Mouse (Mus musculus) CH12.LX (cell line): ENCODE data around the gene Clint1. TPM values are rescaled to one million over a fixed set of nuclear protein-coding genes. Genes with fewer than 3 reads are reported as not detected.

ENCODE experiments used
- DNase-seq: peaks from one replicate; pipeline ENCODE4 v3.0.0-alpha.2; 2013; ENCODE audit errors: extremely low read depth
- H3K27ac ChIP-seq: 2 replicates; pipeline ENCODE4 v1.5.1; 2012; ENCODE audit warnings: low read depth, mild to moderate bottlenecking, control low read depth, moderate library complexity; ENCODE audit not compliant: insufficient read depth
- H3K27me3 ChIP-seq: replicated peaks from 2 replicates; pipeline ENCODE3; 2012; ENCODE audit warnings: inconsistent platforms
- H3K36me3 ChIP-seq, 2 experiments: replicated peaks in 1 of 2; 2 replicates each; pipeline versions ENCODE3 to v1.6.1; 2012; ENCODE audit warnings: inconsistent platforms in 1 of 2, low read length in 1 of 2, mild to moderate bottlenecking in 1 of 2, mixed read lengths in 1 of 2, moderate library complexity in 1 of 2; ENCODE audit not compliant: control insufficient read depth in 1 of 2, insufficient read depth in 1 of 2
- H3K4me1 ChIP-seq, 2 experiments: 2 replicates each; pipeline ENCODE4 v1.6.1; 2012; ENCODE audit warnings: inconsistent platforms in 1 of 2, moderate library complexity in 1 of 2; ENCODE audit not compliant: insufficient read depth in 2 of 2, control insufficient read depth in 1 of 2
- H3K4me2 ChIP-seq: 2 replicates; pipeline ENCODE4 v1.6.1; 2012; ENCODE audit warnings: low read depth, mild to moderate bottlenecking, control low read depth; ENCODE audit not compliant: poor library complexity, insufficient read depth, severe bottlenecking
- H3K4me3 ChIP-seq, 3 experiments: fragments of 150-350 bp in 1 of 3; sonication (generic) in 1 of 3; replicated peaks in 1 of 3; 2 replicates each; pipeline versions ENCODE3 to v1.5.1; 2011 to 2012; ENCODE audit warnings: low read depth in 2 of 3, low read length in 2 of 3, mild to moderate bottlenecking in 2 of 3, moderate library complexity in 2 of 3, control low read depth in 1 of 3, improper control_type of control experiment in 1 of 3, inconsistent platforms in 1 of 3, mixed read lengths in 1 of 3; ENCODE audit not compliant: poor library complexity in 1 of 3
- H3K79me2 ChIP-seq: replicated peaks from 2 replicates; pipeline ENCODE4 v1.6.1; 2012; ENCODE audit warnings: mild to moderate bottlenecking, moderate library complexity; ENCODE audit not compliant: control insufficient read depth, poor library complexity, insufficient read depth, severe bottlenecking; ENCODE audit errors: extremely low read depth
- H3K9ac ChIP-seq: 2 replicates; pipeline ENCODE4 v1.6.1; 2012; ENCODE audit warnings: low read depth, mild to moderate bottlenecking, control low read depth, moderate library complexity; ENCODE audit not compliant: insufficient read depth
- H3K9me3 ChIP-seq: replicated peaks from 2 replicates; pipeline ENCODE3; 2012; ENCODE audit warnings: low read length, inconsistent platforms, mixed read lengths
- BHLHE40 ChIP-seq: IDR thresholded peaks from 2 replicates; pipeline ENCODE4 v1.6.1; 2011; ENCODE audit warnings: mild to moderate bottlenecking, low read depth, low read length, improper control_type of control experiment
- CHD2 ChIP-seq: IDR thresholded peaks from 2 replicates; pipeline ENCODE4 v1.6.1; 2011; ENCODE audit warnings: low read length, improper control_type of control experiment
- CTCF ChIP-seq, 2 experiments: IDR thresholded peaks in 1 of 2; conservative IDR thresholded peaks in 1 of 2; 2 replicates each; pipeline ENCODE4 v1.5.1; 2011 to 2012; ENCODE audit warnings: low read depth in 2 of 2, low read length in 2 of 2, improper control_type of control experiment in 1 of 2, inconsistent platforms in 1 of 2, mild to moderate bottlenecking in 1 of 2, moderate library complexity in 1 of 2
- E2F4 ChIP-seq: IDR thresholded peaks from 2 replicates; pipeline ENCODE4 v1.6.1; 2011; ENCODE audit warnings: low read depth, low read length, improper control_type of control experiment; ENCODE audit not compliant: insufficient replicate concordance
- ELF1 ChIP-seq: IDR thresholded peaks from 2 replicates; pipeline ENCODE4 v1.6.1; 2014; ENCODE audit warnings: low read depth, mild to moderate bottlenecking, inconsistent platforms, low read length, improper control_type of control experiment
- EP300 ChIP-seq: IDR thresholded peaks from 2 replicates; pipeline ENCODE4 v1.6.1; 2011; ENCODE audit warnings: low read length, improper control_type of control experiment
- GABPA ChIP-seq: IDR thresholded peaks from 2 replicates; pipeline ENCODE4 v1.6.1; 2012; ENCODE audit warnings: low read depth, low read length, improper control_type of control experiment, inconsistent platforms; ENCODE audit not compliant: insufficient replicate concordance
- HCFC1 ChIP-seq: IDR thresholded peaks from 2 replicates; pipeline ENCODE4 v1.6.1; 2012; ENCODE audit warnings: low read depth, mild to moderate bottlenecking, inconsistent platforms, low read length, improper control_type of control experiment
- IRF4 ChIP-seq: IDR thresholded peaks from 2 replicates; pipeline ENCODE4 v1.6.1; 2014; ENCODE audit warnings: low read depth, mild to moderate bottlenecking, inconsistent platforms, low read length, improper control_type of control experiment
- JUN ChIP-seq: IDR thresholded peaks from 2 replicates; pipeline ENCODE4 v1.6.1; 2011; ENCODE audit warnings: low read depth, mild to moderate bottlenecking, low read length, improper control_type of control experiment, moderate library complexity; ENCODE audit not compliant: insufficient read depth
- JUND ChIP-seq: conservative IDR thresholded peaks from 2 replicates; pipeline ENCODE4 v1.6.1; 2011; ENCODE audit warnings: low read depth, low read length, improper control_type of control experiment
- KAT2A ChIP-seq: IDR thresholded peaks from 2 replicates; pipeline ENCODE4 v1.6.1; 2012; ENCODE audit warnings: low read length, improper control_type of control experiment, inconsistent platforms; ENCODE audit not compliant: insufficient replicate concordance
- MAFK ChIP-seq: IDR thresholded peaks from 2 replicates; pipeline ENCODE4 v1.6.1; 2011; ENCODE audit warnings: low read length, improper control_type of control experiment; ENCODE audit not compliant: insufficient replicate concordance
- MAX ChIP-seq: IDR thresholded peaks from 2 replicates; pipeline ENCODE4 v1.6.1; 2011; ENCODE audit warnings: low read length, improper control_type of control experiment
- MAZ ChIP-seq: IDR thresholded peaks from 2 replicates; pipeline ENCODE4 v1.6.1; 2012; ENCODE audit warnings: low read depth, mild to moderate bottlenecking, inconsistent platforms, low read length, improper control_type of control experiment, moderate library complexity
- MYC ChIP-seq: IDR thresholded peaks from 2 replicates; pipeline ENCODE4 v1.6.1; 2011; ENCODE audit warnings: low read depth, mild to moderate bottlenecking, improper control_type of control experiment, low read length
- NELFE ChIP-seq: IDR thresholded peaks from 2 replicates; pipeline ENCODE4 v1.6.1; 2011; ENCODE audit warnings: low read depth, low read length, improper control_type of control experiment
- NRF1 ChIP-seq: IDR thresholded peaks from 2 replicates; pipeline ENCODE4 v1.6.1; 2014; ENCODE audit warnings: low read depth, mild to moderate bottlenecking, inconsistent platforms, low read length, improper control_type of control experiment, moderate library complexity
- POLR2AphosphoS2 ChIP-seq: IDR thresholded peaks from 2 replicates; pipeline ENCODE4 v1.6.1; 2011; ENCODE audit warnings: low read depth, low read length, improper control_type of control experiment
- RAD21 ChIP-seq: IDR thresholded peaks from 2 replicates; pipeline ENCODE4 v1.6.1; 2011; ENCODE audit warnings: low read depth, mild to moderate bottlenecking, low read length, improper control_type of control experiment, moderate library complexity
- RCOR1 ChIP-seq: conservative IDR thresholded peaks from 2 replicates; pipeline ENCODE4 v1.6.1; 2012; ENCODE audit warnings: low read depth, mild to moderate bottlenecking, inconsistent platforms, low read length, improper control_type of control experiment
- TBP ChIP-seq: conservative IDR thresholded peaks from 2 replicates; pipeline ENCODE4 v1.6.1; 2011; ENCODE audit warnings: low read depth, low read length, improper control_type of control experiment
- UBTF ChIP-seq: IDR thresholded peaks from 2 replicates; pipeline ENCODE4 v1.6.1; 2012; ENCODE audit warnings: low read depth, mild to moderate bottlenecking, inconsistent platforms, low read length, improper control_type of control experiment, moderate library complexity
- USF2 ChIP-seq: conservative IDR thresholded peaks from 2 replicates; pipeline ENCODE4 v1.6.1; 2011; ENCODE audit warnings: low read depth, low read length, improper control_type of control experiment
- ZKSCAN1 ChIP-seq: IDR thresholded peaks from 2 replicates; pipeline ENCODE4 v1.6.1; 2012; ENCODE audit warnings: low read depth, inconsistent platforms, low read length, improper control_type of control experiment, borderline replicate concordance
- ZNF384 ChIP-seq: IDR thresholded peaks from 2 replicates; pipeline ENCODE4 v1.6.1; 2012; ENCODE audit warnings: low read depth, low read length, improper control_type of control experiment, inconsistent platforms
- dilution Hi-C: fragments of 300-500 bp; cut with MboI; formaldehyde crosslinking; loops from 2 replicates; pipeline ENCODE4 v1.14.3; 2020; ENCODE audit warnings: low sequenced_read_pairs; ENCODE audit not compliant: extremely low pct_unique_long_range_greater_than_20kb, extremely low pct_ligation_motif_present
- in situ Hi-C: fragments of 300-500 bp; cut with MboI; formaldehyde crosslinking; loops from 3 replicates; pipeline ENCODE4 v1.14.3; 2019; ENCODE audit warnings: low sequenced_read_pairs, low pct_ligation_motif_present, low pct_unique_long_range_greater_than_20kb, mixed read lengths
- polyA plus RNA-seq: library from polyadenylated mRNA; unstranded; fragments of >175 nt; gene quantifications from 2 replicates; pipeline ENCODE4 v1.2.1, GENCODE M21; 2012; ENCODE audit warnings: low read depth; ENCODE audit not compliant: insufficient read length
- total RNA-seq, 2 experiments: library from RNA; depleted of rRNA; stranded (reverse); fragments of 300-350 nt in 1 of 2; fragments of >200 nt in 1 of 2; gene quantifications; 2 replicates each; pipeline ENCODE4 v1.2.3; 2012 to 2014

Clint1 gene
- total and polyA plus RNA-seq, 3 experiments, result 54.1 to 137 (median 98.5) TPM

- in situ Hi-C loops (no loop called here), dilution Hi-C loops (no loop called here)
- TF ChIP-seq RCOR1 (no peak), ZKSCAN1 (no peak), ELF1 (no peak), GABPA (no peak), CTCF (conservative IDR thresholded peaks at IDR 0.05 in 1 of 2, IDR thresholded peaks at IDR 0.05 in 1 of 2; ENCODE audit: low read depth in 2 of 2, low read length in 2 of 2) (no peak), NELFE (no peak), RAD21 (no peak), UBTF (no peak), MAX (no peak), EP300 (no peak), MYC (no peak), USF2 (no peak), E2F4 (no peak), TBP (no peak), HCFC1 (no peak), IRF4 (no peak), MAFK (no peak), POLR2AphosphoS2 (no peak), MAZ (no peak)
- Histone ChIP-seq H3K9ac (no peak overlapping the region), H3K9me3 (no peaks in the 10 kb centered on the region), H3K4me1 (no peaks in the 10 kb centered on the region), H3K79me2 (no peaks in the 10 kb centered on the region), H3K4me2 (no peak overlapping the region), H3K4me3 (no peak overlapping the region), H3K27ac (no peak overlapping the region), H3K36me3 (no peaks in the 10 kb centered on the region), H3K27me3 (no peaks in the 10 kb centered on the region)
- no peak for DNase-seq
These were observed 36.2 kb upstream of the Clint1 start for GRCm38 (mm10) chr11:45815603-45816002.

GRCm38 (mm10) chr11:45816712-45817111 is 35.1 kb upstream of the Clint1 start:
- TF ChIP-seq CTCF (conservative IDR thresholded peaks at IDR 0.05 in 1 of 2, IDR thresholded peaks at IDR 0.05 in 1 of 2; ENCODE audit: low read depth in 2 of 2, low read length in 2 of 2), result no peak
- TF ChIP-seq ZKSCAN1, result no peak
- no peak for TF ChIP-seq NELFE
- TF ChIP-seq ELF1, result no peak
- no peak for TF ChIP-seq USF2
- TF ChIP-seq MYC, result no peak
- TF ChIP-seq JUND, result no peak
- TF ChIP-seq POLR2AphosphoS2, result no peak
- no peak for TF ChIP-seq ZNF384
- no peak for TF ChIP-seq KAT2A
- TF ChIP-seq MAX, result no peak
- TF ChIP-seq RAD21, result no peak
- no peak for TF ChIP-seq JUN
- no peak for TF ChIP-seq CHD2
- TF ChIP-seq UBTF, result no peak
- TF ChIP-seq BHLHE40, result no peak
- no peak for TF ChIP-seq NRF1
- TF ChIP-seq RCOR1, result no peak
- Histone ChIP-seq H3K79me2 (no peaks in the 10 kb centered on the region), H3K4me2 (no peak overlapping the region), H3K36me3 (no peaks in the 10 kb centered on the region), H3K27ac (no peak overlapping the region), H3K4me1 (no peaks in the 10 kb centered on the region), H3K4me3 (no peak overlapping the region), H3K9me3 (no peaks in the 10 kb centered on the region), H3K27me3 (no peaks in the 10 kb centered on the region), H3K9ac (no peak overlapping the region)
- dilution Hi-C loops, result no loop called here
- in situ Hi-C loops, result no loop called here
- DNase-seq, result no peak
